Mouse (Mus musculus): ENCODE results near the gene Med27.

The Med27 gene

GRCm38 (mm10) chr2:29400234-29400633 is 53.6 kb downstream of the Med27 start:
- no peak for DNase-seq

DNA sequence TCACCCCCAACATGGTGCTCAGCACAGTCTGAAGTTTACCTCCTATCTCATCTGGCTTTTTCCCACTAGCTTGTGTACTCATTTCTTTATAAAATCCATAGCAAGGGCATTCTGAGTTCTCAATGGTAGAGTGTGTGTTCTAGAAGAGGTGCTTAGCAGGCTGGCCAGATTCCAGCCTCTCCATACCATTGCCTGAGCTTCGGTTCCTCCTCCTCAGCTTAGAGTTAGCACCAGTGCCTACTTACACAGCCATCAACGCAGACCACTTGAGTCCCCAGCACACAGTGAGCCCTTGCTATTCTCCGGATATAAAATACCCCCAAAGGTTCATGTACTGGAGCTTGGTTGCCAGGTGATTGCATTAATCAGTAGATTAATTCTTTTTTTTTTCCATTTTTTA is 54.2 kb downstream of the Med27 start:
- DNase-seq: no peak

DNA sequence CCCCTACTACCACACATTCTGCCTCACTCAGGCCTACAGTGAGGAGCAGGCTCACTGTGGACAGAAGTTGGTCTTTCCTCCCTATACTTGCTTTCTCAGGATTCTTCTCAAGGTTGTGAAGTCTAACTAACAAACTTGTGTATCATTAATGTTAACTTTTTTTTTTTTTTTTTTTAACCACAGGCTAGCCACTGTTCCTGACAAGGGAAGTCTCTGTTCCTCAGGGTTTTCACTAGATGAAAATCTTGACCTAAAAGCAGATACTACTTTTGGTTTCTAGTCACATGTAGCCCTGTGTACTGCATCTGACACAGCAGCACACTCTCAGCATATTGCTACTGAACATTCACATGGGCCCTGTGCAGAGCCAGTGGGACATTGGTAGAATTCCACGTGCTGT is 55.2 kb downstream of the Med27 start:
- no peak for DNase-seq

DNA sequence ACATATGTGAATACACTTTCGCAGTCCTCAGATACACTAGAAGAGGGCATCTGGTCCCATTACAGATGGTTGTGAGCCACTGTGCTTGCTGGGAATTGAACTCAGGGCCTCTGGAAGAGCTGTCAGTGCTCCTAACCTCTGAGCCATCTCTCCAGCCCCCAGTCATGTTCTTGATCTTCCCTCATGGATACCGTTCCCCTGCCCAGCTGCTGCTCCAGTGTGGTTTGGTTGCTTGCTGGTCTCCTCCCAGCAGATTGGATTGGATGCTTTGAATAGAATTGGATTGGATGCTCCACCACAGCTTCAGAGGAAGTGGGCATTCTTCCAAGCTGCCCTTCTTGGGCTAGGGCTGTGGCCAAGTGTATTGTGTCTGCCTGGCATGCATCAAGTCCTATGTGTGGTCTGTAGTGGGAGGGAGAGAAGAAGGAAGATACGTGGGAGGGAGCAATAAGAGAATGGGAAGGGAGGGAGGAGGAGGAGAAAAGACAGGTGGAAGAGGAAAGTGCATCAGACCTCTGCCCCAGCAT is 56.0 kb downstream of the Med27 start:
- no peak for DNase-seq

DNA sequence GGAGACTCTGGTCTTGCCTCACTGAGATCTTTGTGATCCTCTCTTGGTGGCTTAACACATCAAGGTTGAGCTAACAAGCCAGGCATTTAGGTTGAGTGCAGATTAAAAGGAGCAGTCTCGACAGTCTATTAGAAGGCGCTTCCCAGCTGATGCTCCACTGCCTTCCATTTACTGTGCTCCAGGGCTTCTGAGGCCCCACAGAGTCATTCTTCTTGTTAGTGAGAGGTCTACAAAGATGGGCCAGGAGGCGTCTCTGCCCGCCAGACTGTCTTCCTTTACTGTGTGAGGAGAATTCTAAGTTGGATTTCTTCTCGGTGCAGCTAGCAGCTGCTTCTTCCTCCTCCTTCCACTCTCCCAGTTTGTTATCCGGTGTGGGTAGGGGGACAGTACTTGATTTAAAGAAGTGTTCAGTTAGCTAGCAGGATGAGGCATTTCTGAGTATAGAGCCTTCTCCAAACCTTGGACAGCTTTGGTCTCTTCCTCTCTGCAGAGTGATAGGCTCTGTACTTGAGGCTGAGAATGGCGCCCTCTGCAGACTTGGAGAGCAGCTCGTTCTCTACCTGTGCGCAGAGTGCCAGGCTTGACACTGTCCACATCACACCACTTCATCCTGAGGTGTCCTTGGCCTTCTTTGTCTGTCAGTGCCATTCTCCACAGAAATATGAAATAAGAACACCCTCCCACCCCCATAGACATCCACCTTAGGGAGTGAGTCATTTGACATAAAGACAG is 57.3 kb downstream of the Med27 start:
- DNase-seq: no peak

- no peak for DNase-seq
Observed at GRCm38 (mm10) chr2:29404931-29405330, 58.3 kb downstream of the Med27 start.

DNA sequence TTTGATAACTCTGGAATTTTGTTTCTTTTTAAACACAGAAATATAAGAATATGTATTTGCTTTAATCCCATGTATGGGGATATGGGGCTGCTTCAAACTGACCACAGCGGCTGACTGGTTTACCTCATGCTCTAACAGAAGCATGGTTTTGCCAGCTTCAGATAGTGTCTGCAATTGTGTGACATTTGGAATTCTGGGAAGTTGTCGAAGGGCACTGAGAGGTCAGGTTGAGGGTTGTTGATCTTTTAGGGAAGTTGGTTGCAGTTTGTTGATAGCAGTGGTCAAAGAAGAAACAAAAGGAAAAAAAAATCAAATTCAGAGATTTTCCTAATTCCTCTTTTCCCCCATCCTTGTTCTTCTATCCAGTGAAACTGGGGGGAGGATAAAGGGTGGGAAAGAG is 59.2 kb downstream of the Med27 start:
- no peak for DNase-seq

GRCm38 (mm10) chr2:29407350-29407749 is 60.7 kb downstream of the Med27 start:
- no peak for DNase-seq

- no peak for DNase-seq
Observed at GRCm38 (mm10) chr2:29407764-29408163, 61.1 kb downstream of the Med27 start.

GRCm38 (mm10) chr2:29410884-29411283 is 64.3 kb downstream of the Med27 start:
- no peak for DNase-seq

DNA sequence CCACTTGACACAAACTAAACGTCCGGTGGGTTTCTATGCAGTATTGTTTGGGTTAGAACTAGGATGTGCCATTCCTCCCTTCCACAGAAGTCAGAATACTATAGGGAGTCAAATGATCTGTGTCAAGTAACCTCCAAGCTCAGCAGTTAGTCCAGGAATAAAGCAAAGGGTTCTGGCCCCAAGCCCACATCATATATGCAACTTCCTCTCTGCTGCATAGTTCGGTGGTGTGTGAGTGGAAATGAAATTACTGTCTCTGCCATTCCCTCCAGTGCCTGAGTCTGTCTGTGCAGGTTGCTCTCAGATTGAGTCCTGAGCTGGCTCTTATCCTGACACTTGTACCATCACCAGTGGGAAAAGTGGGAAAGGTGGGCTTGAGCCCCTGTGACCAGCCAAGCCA is 65.8 kb downstream of the Med27 start:
- DNase-seq: no peak

- no peak for DNase-seq
Observed at GRCm38 (mm10) chr2:29413259-29413993, 66.8 kb downstream of the Med27 start.

- DNase-seq: no peak
Observed at GRCm38 (mm10) chr2:29414852-29415473, 68.3 kb downstream of the Med27 start.

DNA sequence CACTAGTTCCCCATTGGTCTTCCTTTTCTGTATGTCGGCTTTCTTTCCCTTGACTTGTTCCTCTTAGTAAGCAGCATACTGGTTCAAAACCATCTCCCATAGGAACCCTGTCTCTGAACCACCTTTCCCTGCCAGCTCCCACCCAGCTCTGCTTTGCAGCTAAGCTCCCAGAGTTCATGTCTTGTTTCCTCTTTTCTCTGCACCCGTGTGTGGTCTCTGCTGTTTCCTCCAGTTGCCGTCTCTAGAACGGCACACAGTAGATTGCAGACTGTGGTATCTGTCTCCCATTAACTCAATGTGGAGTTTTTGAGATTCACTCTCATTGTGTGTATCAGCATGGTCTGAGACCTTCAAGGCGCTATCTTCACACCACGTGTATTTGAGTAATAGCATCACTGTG is 71.9 kb downstream of the Med27 start:
- DNase-seq: no peak

DNA sequence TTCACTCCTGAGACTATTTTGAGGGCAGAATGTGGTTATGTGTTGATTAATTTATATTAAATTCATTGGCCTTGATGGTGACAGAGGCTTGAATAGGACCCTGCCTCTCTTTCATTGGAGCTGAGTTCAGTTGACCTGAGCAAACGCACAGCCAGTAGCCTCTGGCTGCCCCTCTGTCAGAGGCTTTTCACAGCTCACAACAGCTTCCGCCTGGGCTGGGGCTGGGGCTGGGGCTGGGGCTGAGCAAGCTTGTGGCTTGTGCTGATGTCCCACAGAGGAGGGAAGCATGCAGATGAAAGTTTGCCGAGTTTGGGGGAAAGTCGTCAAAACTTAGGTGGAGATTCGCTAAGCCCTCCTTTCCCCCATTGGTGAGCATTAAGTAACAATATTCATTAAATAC is 72.8 kb downstream of the Med27 start:
- DNase-seq: no peak

- DNase-seq: no peak
Observed at GRCm38 (mm10) chr2:29419946-29420345, 73.3 kb downstream of the Med27 start.

DNA sequence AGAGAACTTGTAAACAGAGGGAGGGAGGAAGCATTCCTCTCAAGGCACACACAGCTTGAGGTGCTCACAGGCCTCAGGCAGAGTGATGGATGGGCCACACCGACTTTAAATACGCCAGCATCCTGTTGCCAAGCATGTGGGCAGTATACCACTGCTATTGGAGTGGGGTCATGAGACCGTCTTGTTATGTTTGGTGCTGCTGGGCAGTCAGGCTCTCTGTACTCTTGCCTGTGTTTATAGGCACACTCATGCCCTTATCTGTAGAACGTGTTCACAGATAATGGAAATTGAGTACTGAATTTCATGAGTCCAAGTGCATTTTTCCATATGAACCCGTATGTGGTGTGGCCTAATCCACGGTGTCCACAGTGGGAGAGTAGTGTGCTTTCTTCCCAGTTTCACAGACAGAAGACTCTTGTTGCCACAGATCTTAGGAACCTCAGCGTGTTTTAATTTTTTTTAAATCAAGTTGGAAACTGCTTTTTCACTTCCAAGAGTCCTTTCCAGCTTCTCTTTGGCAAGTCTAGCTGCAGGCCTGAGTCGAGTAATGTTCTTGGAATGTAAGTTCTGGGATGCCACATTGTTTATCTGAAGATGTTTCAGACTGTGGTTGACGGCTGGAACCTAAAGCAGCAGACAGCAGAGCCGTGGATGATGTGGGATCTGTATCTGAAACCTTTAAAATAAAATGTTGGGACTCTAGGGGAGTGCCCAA is 75.7 kb downstream of the Med27 start:
- no peak for DNase-seq

DNA sequence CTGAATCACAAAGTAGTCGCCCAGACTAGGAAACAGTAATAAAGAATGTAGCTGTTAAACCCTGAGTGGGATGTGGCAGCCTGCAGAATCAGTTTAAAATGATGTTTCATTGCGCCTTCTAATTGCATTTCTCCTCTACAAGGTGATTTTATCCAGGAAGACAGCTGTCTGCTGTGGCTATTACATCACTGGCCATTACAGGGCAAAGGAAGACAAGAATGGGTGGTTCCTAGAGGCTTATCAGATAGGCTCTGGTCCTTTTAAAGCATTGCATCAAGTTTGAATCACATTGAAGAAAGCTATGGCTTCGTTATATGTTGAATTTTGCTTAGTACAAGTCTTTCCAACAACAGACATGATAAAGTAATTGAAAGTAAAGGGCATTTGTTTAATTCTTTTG is 76.4 kb downstream of the Med27 start:
- DNase-seq: no peak

DNA sequence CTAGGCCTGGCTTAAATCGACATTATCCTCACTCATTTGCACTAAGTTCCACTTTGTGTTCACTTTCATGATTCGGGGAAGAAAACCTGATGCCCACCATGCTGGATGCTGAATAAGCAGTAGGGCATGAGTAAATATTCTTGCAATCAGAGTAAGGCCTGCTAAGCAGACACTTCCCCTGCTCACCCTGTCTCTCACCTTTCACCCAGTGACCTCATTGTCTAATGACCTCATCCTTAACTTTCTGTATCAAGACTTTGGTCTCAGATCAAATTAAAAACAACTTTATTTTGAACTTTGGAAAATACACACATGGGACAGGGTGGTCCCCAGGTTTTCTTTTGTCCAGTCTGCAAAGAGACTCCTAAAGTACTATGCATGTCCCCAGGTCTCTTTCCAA is 78.8 kb downstream of the Med27 start:
- no peak for DNase-seq

GRCm38 (mm10) chr2:29426684-29427083 is 80.1 kb downstream of the Med27 start:
- DNase-seq: no peak

GRCm38 (mm10) chr2:29432565-29432964 is 85.9 kb downstream of the Med27 start:
- no peak for DNase-seq

GRCm38 (mm10) chr2:29436376-29436775 is 89.8 kb downstream of the Med27 start:
- DNase-seq: no peak

GRCm38 (mm10) chr2:29437111-29437510 is 90.5 kb downstream of the Med27 start:
- DNase-seq: no peak

Data from right cerebral cortex, postnatal 4 days (tissue).